Comparison of ENCODE assay signal across 9 mouse cellular contexts in genomic region chr5:28038115-28038514, GRCm38 (mm10). TPM values are rescaled to one million over a fixed set of nuclear protein-coding genes. Genes with fewer than 3 reads are reported as not detected.
DNase-seq lines count a peak whose midpoint lies in the region; ATAC-seq lines count a peak whose summit lies in the region.
"Had no signal": no experiment of that assay in that cellular context is flagged by ENCODE, and none has a peak within 500 bp of the region (broad histone marks: within the 10 kb centered on the region; RNA-seq: fewer than 3 reads in every experiment).

No protein-coding gene starts in this region.

- 0 out of 2 replicates have a peak, but pooled peaks have one; percentile 40 for ATAC-seq in common myeloid progenitor, adult 5-6 weeks (replicated peaks; ENCODE audit: low read depth, poor library complexity, severe bottlenecking)
- peak; percentile 57 for ATAC-seq in heart, embryonic 16.5 days (replicated peaks; ENCODE audit: extremely low read depth, insufficient read depth, low FRiP score)
- no peak for ATAC-seq in erythroblast, adult 5-6 weeks (replicated peaks; ENCODE audit: low FRiP score, poor library complexity, severe bottlenecking)

- no peak overlapping the region for H3K4me3 ChIP-seq in heart, embryonic 16.5 days (ENCODE audit: low read length)
- H3K4me3 ChIP-seq: neural tube, embryonic 13.5 days had no signal

- DNase-seq in cerebellum, postnatal 25 days: peak; percentile 13 to 53
- DNase-seq in cerebellum, adult 9-10 months: no peak
- DNase-seq in 3134 (ENCODE audit: extremely low read depth, insufficient read length, low spot score): peak; percentile 85
- peak; percentile 92 to 93 for DNase-seq in lung, adult 18-20 months
- DNase-seq in urinary bladder, postnatal 25 days (ENCODE audit: low spot score): peak; percentile 52

- no peaks in the 10 kb centered on the region for H3K27me3 ChIP-seq in heart, embryonic 16.5 days (ENCODE audit: control insufficient read depth, insufficient read depth, low read length)
- H3K27me3 ChIP-seq: neural tube, embryonic 13.5 days had no signal

- no peaks in the 10 kb centered on the region for H3K9me3 ChIP-seq in heart, embryonic 16.5 days (replicated peaks; ENCODE audit: control insufficient read depth, low read length)
- H3K9me3 ChIP-seq: neural tube, embryonic 13.5 days had no signal

- H3K9ac ChIP-seq in heart, embryonic 16.5 days (ENCODE audit: low read length): no peak overlapping the region
- H3K9ac ChIP-seq: neural tube, embryonic 13.5 days had no signal

- H3K27ac ChIP-seq in heart, embryonic 16.5 days (ENCODE audit: low read length): peak overlapping the region; percentile 80; the same call in 1 of the 2 replicates
- H3K27ac ChIP-seq: neural tube, embryonic 13.5 days had no signal

- H3K4me1 ChIP-seq in heart, embryonic 16.5 days (ENCODE audit: control insufficient read depth, insufficient read depth, low read length): peaks cover 21% of the 10 kb centered on the region
- H3K4me1 ChIP-seq: neural tube, embryonic 13.5 days had no signal

- H3K36me3 ChIP-seq in heart, embryonic 16.5 days (ENCODE audit: control insufficient read depth, insufficient read depth): no peaks in the 10 kb centered on the region
- H3K36me3 ChIP-seq: neural tube, embryonic 13.5 days had no signal

- H3K4me2 ChIP-seq in heart, embryonic 16.5 days (ENCODE audit: low read depth, low read length): peak overlapping the region; percentile 25; the same call in 1 of the 2 replicates
- H3K4me2 ChIP-seq: neural tube, embryonic 13.5 days had no signal

- 9% methylated on average over 2 of the region's 2 CpGs for WGBS in heart, embryonic 16.5 days

RNA-seq across cellular contexts. Expression of gene Insig1, which starts 33.0 kb away (rescaled TPM):
- total RNA-seq in common myeloid progenitor, adult 5-6 weeks (2017): 37.7 and 38.2 TPM in 2 replicates
- polyA plus RNA-seq in heart, embryonic 16.5 days (2015; fragmentation: Nextera tagmentation; extraction: Ambion mirVana): 21.8 and 25.7 TPM in 2 replicates
- 3.8 and 8.4 TPM in 2 replicates for total RNA-seq in erythroblast, adult 5-6 weeks (2015; ENCODE audit: low replicate concordance)
- 7.7 and 10.5 TPM in 2 replicates for total RNA-seq in erythroblast, adult 5-6 weeks (2017; ENCODE audit: low replicate concordance)
